Mouse (Mus musculus) midbrain, embryonic 14.5 days (tissue): ENCODE results near the gene Chsy1. TPM values are rescaled to one million over a fixed set of nuclear protein-coding genes. Genes with fewer than 3 reads are reported as not detected.

Source experiments
- ATAC-seq: fragments of 200-750 bp; cut with Nextera tagmentation; 2 replicates; pipeline ENCODE4 v1.8.0; 2017; ENCODE audit warnings: moderate number of reproducible peaks, moderate library complexity; ENCODE audit not compliant: low FRiP score, low TSS enrichment
- DNase-seq: peaks from one replicate; pipeline ENCODE4 v3.0.0-alpha.2; 2015
- H3K27ac ChIP-seq: fragments of 300-500 bp; sonication (generic); replicated peaks from 2 replicates; pipeline ENCODE4 v1.5.1; 2014; ENCODE audit warnings: mild to moderate bottlenecking, low read depth, low read length, moderate library complexity
- H3K27me3 ChIP-seq: fragments of 300-500 bp; sonication (generic); 2 replicates; pipeline ENCODE4 v1.6.1; 2014; ENCODE audit warnings: low read length, control low read depth, mixed read lengths; ENCODE audit not compliant: control insufficient read depth, insufficient read depth
- H3K36me3 ChIP-seq: fragments of 300-500 bp; sonication (generic); 2 replicates; pipeline ENCODE4 v1.6.1; 2014; ENCODE audit warnings: low read length, control low read depth; ENCODE audit not compliant: control insufficient read depth, insufficient read depth
- H3K4me1 ChIP-seq: fragments of 300-500 bp; sonication (generic); 2 replicates; pipeline ENCODE4 v1.6.1; 2014; ENCODE audit warnings: mild to moderate bottlenecking, antibody characterized with exemption, low read length, control low read depth; ENCODE audit not compliant: control insufficient read depth, insufficient read depth
- H3K4me2 ChIP-seq: fragments of 300-500 bp; sonication (generic); 2 replicates; pipeline ENCODE4 v1.6.1; 2014; ENCODE audit warnings: mild to moderate bottlenecking, low read length, moderate library complexity
- H3K4me3 ChIP-seq: fragments of 300-500 bp; sonication (generic); replicated peaks from 2 replicates; pipeline ENCODE4 v1.5.1; 2014; ENCODE audit warnings: low read depth, low read length
- H3K9ac ChIP-seq: fragments of 300-500 bp; sonication (generic); replicated peaks from 2 replicates; pipeline ENCODE4 v1.6.1; 2014; ENCODE audit warnings: mild to moderate bottlenecking, low read length, moderate library complexity
- H3K9me3 ChIP-seq: fragments of 300-500 bp; sonication (generic); 2 replicates; pipeline ENCODE4 v1.6.1; 2016; ENCODE audit warnings: low read length, control low read depth, mixed read lengths; ENCODE audit not compliant: control insufficient read depth
- WGBS: fragments of 180-500 bp; shearing (Covaris S2); extraction: QIAGEN DNeasy Blood & Tissue Kit; methylation state at CpG from one replicate; pipeline ENCODE4 v1.1.7; 2014; 5-methylcytosine and 5-hydroxymethylcytosine counted together
- polyA plus RNA-seq: library from polyadenylated mRNA; unstranded; fragments of >200 nt; fragmentation: Nextera tagmentation; extraction: Ambion mirVana; gene quantifications from 2 replicates; pipeline ENCODE4 v1.2.1, GENCODE M21; 2014

The Chsy1 gene
- polyA plus RNA-seq, 1 experiment from 2014 or later: 16.0 TPM

DNA sequence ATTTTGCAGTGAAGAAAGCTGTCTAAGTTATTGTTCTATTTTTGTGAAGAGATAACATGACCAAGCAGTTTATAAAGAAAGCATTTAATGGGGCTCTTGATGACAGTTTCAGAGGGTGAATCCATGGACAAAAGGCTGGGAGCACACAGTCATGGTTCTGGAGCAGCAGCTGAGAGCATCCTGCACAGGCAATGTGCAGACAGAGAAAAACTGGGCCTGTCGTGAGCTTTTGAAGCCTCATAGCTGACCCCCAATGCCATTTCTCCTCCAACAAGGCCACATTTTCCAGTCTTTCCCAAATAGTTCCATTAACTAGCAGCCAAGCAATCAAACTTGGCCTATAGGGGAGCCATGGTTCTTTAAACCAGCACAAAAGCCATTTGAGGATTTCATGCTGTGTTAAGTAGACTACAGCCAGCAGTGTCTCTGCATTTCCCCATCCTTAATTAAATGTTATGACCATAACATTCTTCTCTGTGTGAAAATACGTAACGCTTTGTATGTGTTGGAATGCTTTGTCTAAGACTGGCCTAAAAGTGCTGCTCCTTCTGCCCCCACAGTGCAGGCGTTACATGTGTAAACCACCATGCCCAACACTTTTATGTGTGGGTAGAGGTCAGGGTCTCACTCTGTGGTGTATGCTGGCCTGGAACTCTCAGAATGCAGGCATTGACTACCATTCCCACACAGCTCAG is 18.8 kb downstream of the Chsy1 start:
- peaks cover 17% of the 10 kb centered on the region; the same call in 1 of the 2 replicates for H3K4me1 ChIP-seq
- no peaks in the 10 kb centered on the region for H3K9me3 ChIP-seq
- no peak overlapping the region; the same call in 1 of the 2 replicates for H3K27ac ChIP-seq
- no peaks in the 10 kb centered on the region for H3K27me3 ChIP-seq
- DNase-seq (peak; percentile 40), ATAC-seq (no peak)
- H3K36me3 ChIP-seq: peaks cover 13% of the 10 kb centered on the region
- WGBS: 29% methylated on average over 4 of the region's 4 CpGs
- H3K9ac ChIP-seq: no peak overlapping the region
- H3K4me3 ChIP-seq: no peak overlapping the region
- no peak overlapping the region for H3K4me2 ChIP-seq

GRCm38 (mm10) chr7:66128857-66129256 is 19.5 kb downstream of the Chsy1 start:
- no peak for ATAC-seq
- 54% methylated on average over 3 of the region's 3 CpGs for WGBS
- no peak for DNase-seq
- no peak overlapping the region for H3K27ac ChIP-seq
- no peaks in the 10 kb centered on the region for H3K27me3 ChIP-seq
- H3K4me2 ChIP-seq: no peak overlapping the region
- H3K36me3 ChIP-seq: peaks cover 13% of the 10 kb centered on the region
- no peak overlapping the region for H3K9ac ChIP-seq
- no peaks in the 10 kb centered on the region for H3K9me3 ChIP-seq
- H3K4me1 ChIP-seq: peaks cover 17% of the 10 kb centered on the region; the same call in 1 of the 2 replicates
- H3K4me3 ChIP-seq: no peak overlapping the region

DNA sequence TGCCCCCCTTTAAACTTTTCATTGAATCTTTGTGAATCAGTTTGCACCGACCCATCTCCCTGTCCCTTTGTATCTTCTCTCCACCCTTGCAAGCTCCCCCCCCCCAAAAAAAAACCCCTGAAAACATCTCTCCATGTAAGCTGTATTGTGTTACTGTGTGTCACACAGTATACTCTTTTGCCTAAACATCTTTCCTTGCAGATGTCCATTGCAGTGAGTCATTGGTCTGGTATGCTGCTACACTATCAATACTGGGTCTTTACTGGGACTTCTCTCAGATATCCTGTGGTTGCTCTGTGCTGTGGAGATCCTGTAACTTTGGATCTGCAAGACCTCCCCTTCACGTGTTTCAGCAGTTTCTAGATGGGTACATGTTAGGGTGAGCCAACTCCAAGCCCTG is 21.0 kb downstream of the Chsy1 start:
- peaks cover 14% of the 10 kb centered on the region; the same call in 1 of the 2 replicates for H3K4me1 ChIP-seq
- no peak overlapping the region for H3K9ac ChIP-seq
- H3K27ac ChIP-seq: no peak overlapping the region
- H3K4me3 ChIP-seq: no peak overlapping the region
- H3K36me3 ChIP-seq: peaks cover 12% of the 10 kb centered on the region
- no peak for DNase-seq
- WGBS: 90% methylated on average over 2 of the region's 2 CpGs
- no peaks in the 10 kb centered on the region for H3K27me3 ChIP-seq
- no peak for ATAC-seq
- H3K9me3 ChIP-seq: no peaks in the 10 kb centered on the region
- H3K4me2 ChIP-seq: no peak overlapping the region

- WGBS: 93% methylated on average over 4 of the region's 4 CpGs
- no peak overlapping the region for H3K27ac ChIP-seq
Observed at GRCm38 (mm10) chr7:66131776-66132421, 22.6 kb downstream of the Chsy1 start.

DNA sequence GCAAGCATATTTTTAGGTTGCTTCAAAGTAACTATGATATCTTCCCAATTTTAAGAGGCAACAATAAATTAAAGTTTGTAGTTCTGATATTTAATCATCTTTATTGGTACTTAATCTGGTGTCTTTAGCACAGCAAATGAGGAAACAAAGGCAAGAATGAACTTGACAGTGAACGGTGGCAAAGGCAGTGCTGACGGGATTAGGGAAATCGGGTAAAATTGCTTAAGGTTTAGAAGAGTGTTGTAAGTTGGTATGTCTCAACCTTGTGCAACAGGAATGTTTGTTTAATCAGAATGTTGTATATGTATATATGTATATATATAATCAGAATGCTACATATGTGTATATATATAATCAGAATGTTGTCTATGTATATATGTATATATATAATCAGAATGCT is 24.8 kb downstream of the Chsy1 start:
- H3K9me3 ChIP-seq: no peaks in the 10 kb centered on the region
- ATAC-seq: no peak
- H3K4me3 ChIP-seq: no peak overlapping the region
- no peaks in the 10 kb centered on the region for H3K36me3 ChIP-seq
- no peak overlapping the region for H3K27ac ChIP-seq
- H3K27me3 ChIP-seq: no peaks in the 10 kb centered on the region
- 90% methylated on average over 3 of the region's 3 CpGs for WGBS
- no peak overlapping the region for H3K4me2 ChIP-seq
- H3K4me1 ChIP-seq: peaks cover 21% of the 10 kb centered on the region
- DNase-seq: no peak
- no peak overlapping the region for H3K9ac ChIP-seq

More at GRCm38 (mm10) chr7:66131776-66132421, 22.6 kb downstream of the Chsy1 start:
- no peaks in the 10 kb centered on the region for H3K9me3 ChIP-seq
- DNase-seq (no peak), ATAC-seq (no peak)
- no peak overlapping the region for H3K4me2 ChIP-seq
- H3K27me3 ChIP-seq: no peaks in the 10 kb centered on the region
- H3K9ac ChIP-seq: no peak overlapping the region
- H3K36me3 ChIP-seq: no peaks in the 10 kb centered on the region
- H3K4me3 ChIP-seq: no peak overlapping the region
- peaks cover 29% of the 10 kb centered on the region for H3K4me1 ChIP-seq

- no peak overlapping the region for H3K9ac ChIP-seq
- H3K4me2 ChIP-seq: no peak overlapping the region
- H3K9me3 ChIP-seq: no peaks in the 10 kb centered on the region
- H3K4me3 ChIP-seq: no peak overlapping the region
- no peaks in the 10 kb centered on the region for H3K27me3 ChIP-seq
- 0 out of 2 replicates have a peak overlapping the region, but pooled peaks have one; percentile 3 for H3K27ac ChIP-seq
- WGBS: 86% methylated on average over 3 of the region's 3 CpGs
- ATAC-seq: no peak
- H3K4me1 ChIP-seq: peaks cover 28% of the 10 kb centered on the region
- no peaks in the 10 kb centered on the region for H3K36me3 ChIP-seq
- DNase-seq: no peak
Observed at GRCm38 (mm10) chr7:66135644-66136043, 26.3 kb downstream of the Chsy1 start.

GRCm38 (mm10) chr7:66136187-66136586 is 26.9 kb downstream of the Chsy1 start:
- Histone ChIP-seq H3K4me2 (no peak overlapping the region), H3K27ac (peak overlapping the region; percentile 3; the same call in 1 of the 2 replicates), H3K4me1 (peaks cover 34% of the 10 kb centered on the region), H3K36me3 (no peaks in the 10 kb centered on the region), H3K4me3 (no peak overlapping the region), H3K9ac (no peak overlapping the region), H3K9me3 (no peaks in the 10 kb centered on the region), H3K27me3 (no peaks in the 10 kb centered on the region)
- ATAC-seq (no peak), DNase-seq (peak; percentile 35)

- Histone ChIP-seq H3K4me2 (no peak overlapping the region), H3K9ac (no peak overlapping the region), H3K9me3 (no peaks in the 10 kb centered on the region), H3K27ac (no peak overlapping the region), H3K36me3 (no peaks in the 10 kb centered on the region), H3K4me3 (no peak overlapping the region), H3K4me1 (peaks cover 38% of the 10 kb centered on the region), H3K27me3 (no peaks in the 10 kb centered on the region)
- 80% methylated on average over 4 of the region's 4 CpGs for WGBS
- no peak for ATAC-seq
- no peak for DNase-seq
Observed at GRCm38 (mm10) chr7:66137309-66137708, 28.0 kb downstream of the Chsy1 start.

DNA sequence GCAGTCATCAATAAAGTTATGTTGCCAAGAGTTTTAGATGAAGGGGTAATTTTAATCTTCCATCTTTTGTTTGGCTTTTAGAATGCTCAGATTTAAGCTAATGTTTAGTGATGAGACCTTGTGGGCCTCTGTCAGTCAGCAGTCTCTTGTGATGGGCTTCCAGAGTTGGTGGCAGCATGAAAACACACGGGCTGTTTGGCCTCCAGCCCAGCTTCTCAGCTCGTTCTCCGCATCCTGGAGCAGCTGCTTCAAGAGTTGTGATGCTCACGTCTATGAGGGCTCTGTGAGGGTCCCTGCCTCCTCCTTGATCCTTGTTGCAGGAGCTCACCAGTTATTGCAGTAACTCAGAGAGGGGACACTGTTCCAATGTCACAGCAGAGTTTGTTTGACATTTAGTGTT is 29.0 kb downstream of the Chsy1 start:
- H3K4me2 ChIP-seq: no peak overlapping the region
- DNase-seq (peak; percentile 39), ATAC-seq (no peak)
- H3K36me3 ChIP-seq: no peaks in the 10 kb centered on the region
- H3K4me1 ChIP-seq: peaks cover 44% of the 10 kb centered on the region
- no peak overlapping the region for H3K27ac ChIP-seq
- H3K4me3 ChIP-seq: no peak overlapping the region
- WGBS: 45% methylated on average over 4 of the region's 4 CpGs
- H3K9ac ChIP-seq: no peak overlapping the region
- no peaks in the 10 kb centered on the region for H3K27me3 ChIP-seq
- no peaks in the 10 kb centered on the region for H3K9me3 ChIP-seq
